Mouse (Mus musculus) midbrain, embryonic 10.5 days (tissue): ENCODE data around the gene Nat8f2. TPM values are rescaled to one million over a fixed set of nuclear protein-coding genes. Genes with fewer than 3 reads are reported as not detected.
"Not testable (repeated sequence)": the region's sequence is repeated elsewhere in the genome, so short reads cannot be mapped to it uniquely, and the experiment has no call there.

Experiments
- DNase-seq: peaks from one replicate; pipeline ENCODE4 v3.0.0-alpha.2; 2017; ENCODE audit warnings: low spot score
- H3K27ac ChIP-seq: fragments of 300-500 bp; sonication (generic); replicated peaks from 2 replicates; pipeline ENCODE4 v1.5.1; 2016; ENCODE audit warnings: mild to moderate bottlenecking
- H3K27me3 ChIP-seq: fragments of 300-500 bp; sonication (generic); 2 replicates; pipeline ENCODE4 v1.6.1; 2016; ENCODE audit warnings: low read depth, mild to moderate bottlenecking; ENCODE audit not compliant: poor library complexity, severe bottlenecking
- H3K36me3 ChIP-seq: fragments of 300-500 bp; sonication (generic); 2 replicates; pipeline ENCODE4 v1.6.1; 2016; ENCODE audit warnings: mild to moderate bottlenecking, moderate library complexity
- H3K4me1 ChIP-seq: fragments of 300-500 bp; sonication (generic); 2 replicates; pipeline ENCODE4 v1.6.1; 2016
- H3K4me3 ChIP-seq: fragments of 300-500 bp; sonication (generic); 2 replicates; pipeline ENCODE4 v1.5.1; 2016; ENCODE audit warnings: mild to moderate bottlenecking, moderate library complexity
- H3K9me3 ChIP-seq: fragments of 300-500 bp; sonication (generic); replicated peaks from 2 replicates; pipeline ENCODE4 v1.6.1; 2016; ENCODE audit warnings: mild to moderate bottlenecking
- WGBS: fragments of 180-500 bp; shearing (Covaris S2); methylation state at CpG from one replicate; pipeline ENCODE4 v1.1.7; 2016; 5-methylcytosine and 5-hydroxymethylcytosine counted together
- polyA plus RNA-seq: library from polyadenylated mRNA; unstranded; fragments of >200 nt; fragmentation: Nextera tagmentation; extraction: Ambion mirVana; gene quantifications from 2 replicates; pipeline ENCODE4 v1.2.1, GENCODE M21; 2016

Nat8f2 gene
- polyA plus RNA-seq, 1 experiment from 2014 or later: not detected

DNA sequence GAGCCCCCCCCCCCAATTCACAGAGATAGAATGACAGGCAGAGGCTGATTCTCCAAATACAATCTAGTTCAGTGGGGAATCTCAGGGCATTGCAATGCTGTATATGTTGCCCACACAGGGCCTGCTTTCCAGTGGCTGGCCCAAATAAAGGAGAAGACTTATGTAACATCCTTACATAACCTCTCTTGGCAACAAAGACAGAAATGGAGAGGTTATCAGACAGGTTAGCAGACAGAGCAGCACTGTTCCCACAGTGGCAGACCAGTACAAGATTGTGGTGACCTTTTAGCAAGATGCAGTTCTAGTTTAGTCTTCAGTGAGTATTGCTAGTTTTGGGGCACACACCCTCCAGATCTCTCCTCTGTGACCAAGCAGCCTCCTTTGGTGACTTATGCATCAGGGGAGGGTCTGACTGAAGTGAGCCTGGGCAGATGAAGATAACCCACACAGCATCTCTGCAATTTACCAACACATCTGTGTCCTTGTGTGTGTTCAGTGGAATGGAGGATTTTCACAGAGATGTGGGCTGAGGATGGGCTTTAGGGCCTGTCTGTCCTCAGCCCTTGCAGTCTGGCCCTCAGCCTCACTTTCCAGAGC lies 34.4 kb downstream of the Nat8f2 start:
- not testable (repeated sequence) for H3K9me3 ChIP-seq, H3K4me3 ChIP-seq, H3K36me3 ChIP-seq, H3K27ac ChIP-seq, H3K27me3 ChIP-seq, DNase-seq
- peaks cover 15% of the 10 kb centered on the region for H3K4me1 ChIP-seq

DNA sequence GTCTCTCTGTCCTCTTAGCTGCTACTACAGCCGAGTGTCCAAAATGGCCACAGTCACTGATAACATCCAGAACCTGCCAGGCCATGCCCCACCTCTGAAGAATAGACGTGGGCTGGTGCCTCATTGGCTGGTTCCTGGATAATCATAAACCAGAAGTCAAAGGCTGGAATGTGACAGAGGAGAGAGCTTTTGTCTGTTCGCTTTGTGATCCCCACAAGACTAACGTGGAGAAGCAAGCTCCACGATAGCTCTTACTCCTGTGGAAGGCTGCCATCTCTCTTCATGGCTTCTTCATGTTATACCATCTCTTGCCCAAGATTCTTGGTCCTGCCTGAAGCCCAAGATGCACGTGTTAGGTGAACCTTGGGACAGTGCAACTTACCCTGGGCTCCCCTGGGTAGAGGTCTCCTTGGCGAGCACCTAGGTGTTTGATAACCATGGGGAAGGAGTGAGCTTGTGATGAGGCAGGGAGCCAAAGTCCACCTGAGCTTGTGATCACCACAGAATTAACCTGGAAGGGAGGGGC lies 37.1 kb downstream of the Nat8f2 start, which contains the start of gene Nat8:
TSS of gene Nat8 (minus strand) at position 287 of the 526 bp plus-strand sequence.
- Histone ChIP-seq H3K4me3 (no peak within 1 kb of the TSS), H3K9me3 (no peaks in the 10 kb centered on the region), H3K4me1 (no peaks in the 10 kb centered on the region), H3K27me3 (no peaks in the 10 kb centered on the region), H3K27ac (no peak within 1 kb of the TSS), H3K36me3 (no peaks in the 10 kb centered on the region)
- 83% methylated on average over 7 of the region's 7 CpGs for WGBS
- DNase-seq: no peak

DNA sequence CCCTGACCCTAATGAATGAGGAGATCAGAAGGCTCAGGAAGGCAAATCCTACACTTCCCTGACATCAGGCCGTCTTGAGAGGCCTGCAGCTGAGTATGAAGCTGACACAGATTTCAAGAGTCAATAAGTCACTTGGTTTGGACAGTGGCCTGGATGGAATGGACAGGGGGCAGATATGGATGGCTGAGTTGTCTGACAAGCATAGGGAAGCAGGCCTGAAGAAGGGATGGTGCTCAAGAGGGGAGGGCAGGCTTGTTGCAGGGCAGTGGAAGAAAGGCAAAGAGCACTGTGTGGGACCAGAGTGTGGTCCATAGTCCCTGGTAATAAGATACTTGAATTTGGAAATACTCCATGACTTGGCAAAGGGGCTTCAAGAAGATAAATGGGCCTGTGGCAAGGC lies 39.5 kb downstream of the Nat8f2 start:
- no peak for DNase-seq
- Histone ChIP-seq H3K27ac (no peak overlapping the region), H3K27me3 (no peaks in the 10 kb centered on the region), H3K4me3 (no peak overlapping the region), H3K4me1 (no peaks in the 10 kb centered on the region), H3K9me3 (no peaks in the 10 kb centered on the region), H3K36me3 (no peaks in the 10 kb centered on the region)
- 69% methylated on average over 1 of the region's 1 CpGs for WGBS

DNA sequence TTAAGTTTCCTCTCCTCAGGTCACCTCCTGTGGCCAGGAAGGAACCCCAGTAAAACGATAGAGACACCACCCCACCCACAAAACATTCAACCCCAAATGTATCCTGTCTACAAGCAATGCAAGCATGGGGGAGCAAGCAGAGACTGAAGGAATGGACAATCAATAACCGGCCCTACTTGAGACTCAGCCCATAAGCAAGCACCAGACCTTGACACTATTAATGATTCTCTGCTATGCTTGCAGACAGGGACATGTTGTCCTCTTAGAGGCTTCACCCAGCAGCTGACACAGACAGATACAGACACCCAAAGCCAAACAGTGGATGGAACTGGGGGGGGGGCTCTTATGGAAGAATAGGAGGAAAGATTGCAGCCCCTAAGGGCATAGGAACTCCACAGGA lies 43.1 kb downstream of the Nat8f2 start:
- no peak for DNase-seq
- Histone ChIP-seq H3K9me3 (no peaks in the 10 kb centered on the region), H3K4me3 (no peak overlapping the region), H3K4me1 (no peaks in the 10 kb centered on the region), H3K36me3 (no peaks in the 10 kb centered on the region), H3K27ac (no peak overlapping the region), H3K27me3 (no peaks in the 10 kb centered on the region)
- WGBS: 91% methylated on average over 2 of the region's 2 CpGs

DNA sequence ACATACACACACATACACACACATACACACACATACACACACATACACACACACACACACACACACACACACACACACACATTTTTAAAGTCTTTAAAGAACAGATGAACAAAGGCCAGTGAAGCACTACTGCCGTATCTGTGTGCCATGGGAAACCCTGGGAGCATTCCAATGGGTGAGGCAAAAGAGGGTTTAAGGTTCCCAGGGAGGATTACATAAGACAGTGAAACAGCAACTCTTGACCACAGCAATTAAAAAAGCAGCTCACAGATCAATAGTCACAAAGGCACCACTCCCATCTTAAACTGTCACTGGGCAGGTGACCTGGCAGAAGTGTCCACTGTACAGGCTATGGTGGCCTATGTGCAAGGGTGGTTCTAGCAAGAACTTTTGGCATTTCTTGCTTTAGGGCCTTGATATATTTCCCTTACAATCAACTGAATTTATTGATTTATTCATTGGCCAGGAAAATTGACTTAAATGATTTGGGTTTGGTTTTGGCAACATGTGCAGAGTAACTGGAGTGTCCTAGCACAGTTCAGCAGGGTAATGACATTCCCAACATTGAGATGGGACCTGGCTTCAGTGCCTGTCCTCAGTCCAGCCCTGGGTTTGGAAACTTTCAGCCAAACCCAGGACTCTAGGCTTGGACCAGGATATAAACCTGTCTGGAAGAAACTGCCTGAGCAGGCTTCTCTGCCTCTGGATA lies 45.4 kb downstream of the Nat8f2 start:
- H3K27me3 ChIP-seq: no peaks in the 10 kb centered on the region
- H3K36me3 ChIP-seq: no peaks in the 10 kb centered on the region
- WGBS: 94% methylated on average over 1 of the region's 1 CpGs
- DNase-seq: no peak
- no peaks in the 10 kb centered on the region for H3K4me1 ChIP-seq
- H3K4me3 ChIP-seq: no peak overlapping the region
- no peaks in the 10 kb centered on the region for H3K9me3 ChIP-seq
- no peak overlapping the region for H3K27ac ChIP-seq

DNA sequence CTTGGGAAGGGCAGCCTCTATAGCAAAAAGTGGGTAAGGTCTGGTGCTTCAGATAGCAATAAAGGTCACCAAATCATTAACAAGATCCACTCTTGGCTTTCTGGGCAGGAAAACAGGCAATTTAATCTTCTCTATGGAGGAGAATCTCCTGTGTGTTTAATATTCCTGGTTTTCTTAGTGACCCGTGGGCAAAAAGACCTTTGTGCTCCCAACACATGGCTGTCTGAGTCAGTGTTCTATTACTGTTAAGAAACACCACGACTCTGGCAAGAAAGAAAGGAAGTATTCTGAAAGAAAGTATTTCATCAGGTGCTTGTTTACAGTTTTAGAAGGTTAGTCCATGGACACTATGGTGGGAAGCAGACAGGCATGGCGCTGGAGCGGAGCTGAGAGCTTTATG lies 46.7 kb downstream of the Nat8f2 start:
- no peaks in the 10 kb centered on the region for H3K9me3 ChIP-seq
- no peak for DNase-seq
- H3K36me3 ChIP-seq: no peaks in the 10 kb centered on the region
- WGBS: 82% methylated on average over 4 of the region's 4 CpGs
- H3K27ac ChIP-seq: no peak overlapping the region
- no peaks in the 10 kb centered on the region for H3K4me1 ChIP-seq
- no peak overlapping the region for H3K4me3 ChIP-seq
- H3K27me3 ChIP-seq: no peaks in the 10 kb centered on the region

DNA sequence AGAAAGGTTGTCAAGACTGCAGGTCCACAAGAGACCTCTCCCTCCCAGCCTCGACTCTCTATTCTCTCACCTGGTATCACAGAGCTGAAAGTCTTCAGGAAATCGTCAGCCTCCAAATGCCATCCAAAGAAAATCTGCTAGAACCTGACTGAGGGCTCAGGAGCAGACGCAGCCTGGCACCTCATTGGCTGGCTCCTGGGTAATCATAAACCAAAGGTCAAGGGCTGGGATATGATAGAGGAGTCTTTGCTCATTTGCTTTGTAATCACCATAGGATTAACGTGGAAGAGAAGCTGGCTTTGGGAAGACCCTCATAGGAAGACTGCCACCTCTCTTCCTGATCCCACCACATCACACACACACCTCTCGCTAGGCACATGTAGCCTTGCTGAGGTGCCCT lies 48.1 kb downstream of the Nat8f2 start, which contains the start of the genes Nat8f6 and Nat8f5:
TSS of gene Nat8f6 (minus strand) at position 118 of the 400 bp plus-strand sequence.
TSS of gene Nat8f5 (minus strand) at position 136 of the 400 bp plus-strand sequence.
- H3K9me3 ChIP-seq: no peaks in the 10 kb centered on the region
- H3K4me3 ChIP-seq: no peak within 1 kb of the TSS
- DNase-seq: no peak
- no peaks in the 10 kb centered on the region for H3K4me1 ChIP-seq
- no peaks in the 10 kb centered on the region for H3K27me3 ChIP-seq
- H3K36me3 ChIP-seq: no peaks in the 10 kb centered on the region
- WGBS: 88% methylated on average over 5 of the region's 5 CpGs
- H3K27ac ChIP-seq: no peak within 1 kb of the TSS

DNA sequence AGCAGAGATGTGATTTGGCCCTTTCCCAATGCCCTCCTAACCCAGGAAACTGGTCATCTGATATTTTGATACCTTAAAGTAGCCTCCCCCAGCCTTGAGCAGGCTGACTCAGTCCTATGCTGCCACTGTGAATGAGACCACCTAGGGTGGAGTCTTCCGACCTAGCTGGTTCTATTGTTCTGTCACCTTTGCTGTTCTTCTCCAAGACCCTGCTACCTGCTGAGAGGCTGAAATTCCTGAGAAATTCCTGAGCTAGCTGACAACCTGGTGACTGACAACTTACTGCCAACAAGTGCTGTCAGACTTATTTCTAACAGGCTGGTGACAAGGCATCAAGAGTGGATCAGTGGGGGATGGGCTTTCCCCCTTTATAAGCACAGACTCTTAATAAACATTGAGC lies 50.6 kb downstream of the Nat8f2 start:
- Histone ChIP-seq H3K27me3 (no peaks in the 10 kb centered on the region), H3K4me1 (no peaks in the 10 kb centered on the region), H3K27ac (no peak overlapping the region), H3K36me3 (no peaks in the 10 kb centered on the region), H3K4me3 (no peak overlapping the region), H3K9me3 (no peaks in the 10 kb centered on the region)
- DNase-seq: no peak
- 36% methylated on average over 1 of the region's 1 CpGs for WGBS

Other genes starting within 250 kb of the Nat8f2 start
- not detected in 2 replicates for gene Nat8f7, start 156.0 kb downstream of the Nat8f2 start, polyA plus RNA-seq
- gene Nat8f3, start 103.4 kb downstream of the Nat8f2 start, polyA plus RNA-seq: 0.20 and 0.25 TPM in 2 replicates
- not detected in 2 replicates for gene Nat8f6, start 48.2 kb downstream of the Nat8f2 start, polyA plus RNA-seq
- 0.14 TPM in 1 of 2 replicates, not detected in the other for gene Nat8f5, start 48.2 kb downstream of the Nat8f2 start, polyA plus RNA-seq
- not detected in 2 replicates for gene Nat8, start 37.1 kb downstream of the Nat8f2 start, polyA plus RNA-seq
- 5.6 and 6.0 TPM in 2 replicates for gene Nat8f4, start 35.7 kb upstream of the Nat8f2 start, polyA plus RNA-seq
- 30.6 and 35.9 TPM in 2 replicates for gene Tprkb, start 42.7 kb upstream of the Nat8f2 start, polyA plus RNA-seq
- 5.9 and 7.9 TPM in 2 replicates for gene Nat8f1, start 46.5 kb upstream of the Nat8f2 start, polyA plus RNA-seq
- gene Dusp11, start 92.5 kb upstream of the Nat8f2 start, polyA plus RNA-seq: 38.5 and 38.8 TPM in 2 replicates
- not detected in 2 replicates for gene Figla, start 147.0 kb upstream of the Nat8f2 start, polyA plus RNA-seq
- gene Add2, start 159.5 kb upstream of the Nat8f2 start, polyA plus RNA-seq: 43.3 and 81.8 TPM in 2 replicates